Mouse (Mus musculus) liver, embryonic 15.5 days (tissue): ENCODE measurements at regions not wholly inside any gene's neighbourhood (a gene's known extent, or its start where the extent isn't known, plus 50 kb on each side); places are given as distances from the start of the nearest gene placed in this dataset.
A peak's percentile ranks its signal among the peaks of the same experiment; 100 is the strongest.

ENCODE experiments used
- ATAC-seq: fragments of 200-750 bp; cut with Nextera tagmentation; 2 replicates; pipeline ENCODE4 v1.8.0; 2017; ENCODE audit warnings: moderate number of reproducible peaks, mild to moderate bottlenecking, moderate library complexity; ENCODE audit not compliant: insufficient read depth
- H3K27ac ChIP-seq: fragments of 300-500 bp; sonication (generic); replicated peaks from 2 replicates; pipeline ENCODE4 v1.5.1; 2015; ENCODE audit warnings: mild to moderate bottlenecking, inconsistent platforms
- H3K27me3 ChIP-seq: fragments of 300-500 bp; sonication (generic); 2 replicates; pipeline ENCODE4 v1.6.1; 2015; ENCODE audit warnings: mild to moderate bottlenecking, inconsistent platforms
- H3K36me3 ChIP-seq: fragments of 300-500 bp; sonication (generic); replicated peaks from 2 replicates; pipeline ENCODE4 v1.6.1; 2015; ENCODE audit warnings: moderate library complexity, mild to moderate bottlenecking, inconsistent platforms
- H3K4me1 ChIP-seq: fragments of 300-500 bp; sonication (generic); replicated peaks from 2 replicates; pipeline ENCODE4 v1.6.1; 2015; ENCODE audit warnings: inconsistent platforms
- H3K4me2 ChIP-seq: fragments of 300-500 bp; sonication (generic); 2 replicates; pipeline ENCODE4 v1.6.1; 2015; ENCODE audit warnings: moderate library complexity, mild to moderate bottlenecking, inconsistent platforms
- H3K4me3 ChIP-seq: fragments of 300-500 bp; sonication (generic); replicated peaks from 2 replicates; pipeline ENCODE4 v1.5.1; 2015; ENCODE audit warnings: mild to moderate bottlenecking, inconsistent platforms
- H3K9ac ChIP-seq: fragments of 300-500 bp; sonication (generic); 2 replicates; pipeline ENCODE4 v1.6.1; 2015; ENCODE audit warnings: moderate library complexity, mild to moderate bottlenecking, inconsistent platforms
- H3K9me3 ChIP-seq: fragments of 300-500 bp; sonication (generic); replicated peaks from 2 replicates; pipeline ENCODE4 v1.6.1; 2016; ENCODE audit warnings: inconsistent platforms
- WGBS: fragments of 180-500 bp; shearing (Covaris S2); methylation state at CpG from one replicate; pipeline ENCODE4 v1.1.7; 2015; ENCODE audit warnings: mixed read lengths; ENCODE audit not compliant: insufficient replicate concordance; 5-methylcytosine and 5-hydroxymethylcytosine counted together

- H3K4me1 ChIP-seq, result no peaks in the 10 kb centered on the region
- no peak for ATAC-seq
- 72% methylated on average over 2 of the region's 2 CpGs for WGBS
- no peaks in the 10 kb centered on the region for H3K27me3 ChIP-seq
- no peak overlapping the region for H3K4me2 ChIP-seq
- H3K36me3 ChIP-seq, result no peaks in the 10 kb centered on the region
- H3K9ac ChIP-seq, result no peak overlapping the region
- H3K4me3 ChIP-seq, result no peak overlapping the region
- H3K27ac ChIP-seq, result no peak overlapping the region
- H3K9me3 ChIP-seq, result no peaks in the 10 kb centered on the region
Observed at GRCm38 (mm10) chr7:95578633-95579032, 592.4 kb upstream of the Tenm4 start.

- Histone ChIP-seq H3K9me3 (no peaks in the 10 kb centered on the region), H3K4me1 (no peaks in the 10 kb centered on the region), H3K27me3 (no peaks in the 10 kb centered on the region), H3K4me2 (no peak overlapping the region), H3K9ac (no peak overlapping the region), H3K4me3 (no peak overlapping the region), H3K27ac (no peak overlapping the region), H3K36me3 (no peaks in the 10 kb centered on the region)
- no peak for ATAC-seq
- 60% methylated on average over 7 of the region's 7 CpGs for WGBS
Observed at GRCm38 (mm10) chr7:95581325-95581724, 589.7 kb upstream of the Tenm4 start.

GRCm38 (mm10) chr7:95598339-95598738, 572.7 kb upstream of the Tenm4 start:
- no peak overlapping the region for H3K4me2 ChIP-seq
- no peaks in the 10 kb centered on the region for H3K36me3 ChIP-seq
- no peak overlapping the region for H3K4me3 ChIP-seq
- ATAC-seq, result no peak
- H3K9me3 ChIP-seq, result no peaks in the 10 kb centered on the region
- no peak overlapping the region for H3K9ac ChIP-seq
- no peaks in the 10 kb centered on the region for H3K4me1 ChIP-seq
- H3K27ac ChIP-seq, result no peak overlapping the region
- WGBS, result 43% methylated on average over 2 of the region's 2 CpGs
- H3K27me3 ChIP-seq, result no peaks in the 10 kb centered on the region

GRCm38 (mm10) chr7:95613736-95614135, 557.3 kb upstream of the Tenm4 start:
- H3K36me3 ChIP-seq, result no peaks in the 10 kb centered on the region
- H3K9me3 ChIP-seq, result no peaks in the 10 kb centered on the region
- ATAC-seq, result no peak
- WGBS, result 58% methylated on average over 2 of the region's 2 CpGs
- no peak overlapping the region for H3K4me2 ChIP-seq
- H3K9ac ChIP-seq, result no peak overlapping the region
- H3K27me3 ChIP-seq, result no peaks in the 10 kb centered on the region
- no peaks in the 10 kb centered on the region for H3K4me1 ChIP-seq
- no peak overlapping the region for H3K4me3 ChIP-seq
- H3K27ac ChIP-seq, result no peak overlapping the region

GRCm38 (mm10) chr7:95617370-95617769, 553.7 kb upstream of the Tenm4 start:
- 55% methylated on average over 2 of the region's 2 CpGs for WGBS
- H3K27ac ChIP-seq, result no peak overlapping the region
- H3K9ac ChIP-seq, result no peak overlapping the region
- H3K36me3 ChIP-seq, result no peaks in the 10 kb centered on the region
- H3K4me1 ChIP-seq, result no peaks in the 10 kb centered on the region
- no peak for ATAC-seq
- H3K27me3 ChIP-seq, result no peaks in the 10 kb centered on the region
- no peaks in the 10 kb centered on the region for H3K9me3 ChIP-seq
- no peak overlapping the region for H3K4me2 ChIP-seq
- H3K4me3 ChIP-seq, result no peak overlapping the region

- Histone ChIP-seq H3K4me1 (no peaks in the 10 kb centered on the region), H3K27ac (no peak overlapping the region), H3K4me2 (no peak overlapping the region), H3K27me3 (no peaks in the 10 kb centered on the region), H3K36me3 (no peaks in the 10 kb centered on the region), H3K9me3 (no peaks in the 10 kb centered on the region), H3K9ac (no peak overlapping the region), H3K4me3 (no peak overlapping the region)
- ATAC-seq, result no peak
Observed at GRCm38 (mm10) chr7:95618170-95618569, 552.9 kb upstream of the Tenm4 start.

GRCm38 (mm10) chr7:95620079-95620478, 551.0 kb upstream of the Tenm4 start:
- Histone ChIP-seq H3K9ac (no peak overlapping the region), H3K9me3 (no peaks in the 10 kb centered on the region), H3K27me3 (no peaks in the 10 kb centered on the region), H3K4me3 (no peak overlapping the region), H3K27ac (no peak overlapping the region), H3K4me1 (no peaks in the 10 kb centered on the region), H3K4me2 (no peak overlapping the region), H3K36me3 (no peaks in the 10 kb centered on the region)
- no peak for ATAC-seq

- Histone ChIP-seq H3K9ac (no peak overlapping the region), H3K36me3 (no peaks in the 10 kb centered on the region), H3K4me3 (no peak overlapping the region), H3K4me2 (no peak overlapping the region), H3K27ac (no peak overlapping the region), H3K27me3 (no peaks in the 10 kb centered on the region), H3K4me1 (no peaks in the 10 kb centered on the region), H3K9me3 (no peaks in the 10 kb centered on the region)
- no peak for ATAC-seq
- whole genome bisulfite sequencing, result 65% methylated on average over 5 of the region's 5 CpGs
Observed at GRCm38 (mm10) chr7:95640683-95641082, 530.4 kb upstream of the Tenm4 start.

- Histone ChIP-seq H3K4me1 (no peaks in the 10 kb centered on the region), H3K27me3 (no peaks in the 10 kb centered on the region), H3K27ac (no peak overlapping the region), H3K4me2 (no peak overlapping the region), H3K36me3 (no peaks in the 10 kb centered on the region), H3K4me3 (no peak overlapping the region), H3K9me3 (no peaks in the 10 kb centered on the region), H3K9ac (no peak overlapping the region)
- WGBS, result 67% methylated on average over 1 of the region's 1 CpGs
- no peak for ATAC-seq
Observed at GRCm38 (mm10) chr7:95674319-95674718, 496.7 kb upstream of the Tenm4 start.

GRCm38 (mm10) chr7:95682521-95682920, 488.5 kb upstream of the Tenm4 start:
- Histone ChIP-seq H3K9ac (no peak overlapping the region), H3K4me1 (no peaks in the 10 kb centered on the region), H3K27me3 (no peaks in the 10 kb centered on the region), H3K9me3 (no peaks in the 10 kb centered on the region), H3K4me3 (no peak overlapping the region), H3K36me3 (no peaks in the 10 kb centered on the region), H3K4me2 (no peak overlapping the region), H3K27ac (no peak overlapping the region)
- ATAC-seq, result no peak
- 53% methylated on average over 3 of the region's 3 CpGs for WGBS

GRCm38 (mm10) chr7:95687733-95688132, 483.3 kb upstream of the Tenm4 start:
- Histone ChIP-seq H3K27ac (no peak overlapping the region), H3K4me1 (no peaks in the 10 kb centered on the region), H3K9ac (no peak overlapping the region), H3K9me3 (no peaks in the 10 kb centered on the region), H3K36me3 (no peaks in the 10 kb centered on the region), H3K4me2 (no peak overlapping the region), H3K4me3 (no peak overlapping the region), H3K27me3 (no peaks in the 10 kb centered on the region)
- 68% methylated on average over 3 of the region's 3 CpGs for WGBS
- ATAC-seq, result no peak

- no peak for ATAC-seq
- no peaks in the 10 kb centered on the region for H3K9me3 ChIP-seq
- H3K9ac ChIP-seq, result no peak overlapping the region
- 24% methylated on average over 16 of the region's 16 CpGs for WGBS
- H3K36me3 ChIP-seq, result no peaks in the 10 kb centered on the region
- no peaks in the 10 kb centered on the region for H3K27me3 ChIP-seq
- no peaks in the 10 kb centered on the region for H3K4me1 ChIP-seq
- H3K27ac ChIP-seq, result no peak overlapping the region
- peak overlapping the region; percentile 38; the same call in 1 of the 2 replicates for H3K4me2 ChIP-seq
- no peak overlapping the region for H3K4me3 ChIP-seq
Observed at GRCm38 (mm10) chr7:95688151-95689146, 482.6 kb upstream of the Tenm4 start.
